Mouse (Mus musculus) kidney, postnatal 0 days (tissue): ENCODE data around the gene Olfr961. TPM values are rescaled to one million over a fixed set of nuclear protein-coding genes. Genes with fewer than 3 reads are reported as not detected.

ENCODE experiments used
- ATAC-seq: fragments of 200-750 bp; cut with Nextera tagmentation; replicated peaks from 2 replicates; pipeline ENCODE4 v1.8.0; 2017; ENCODE audit warnings: low read depth, moderate number of reproducible peaks, moderate TSS enrichment, moderate library complexity; ENCODE audit not compliant: low FRiP score
- DNase-seq: peaks from one replicate; pipeline ENCODE4 v3.0.0-alpha.2; 2016; ENCODE audit warnings: low spot score
- H3K27ac ChIP-seq: fragments of 300-500 bp; sonication (generic); 2 replicates; pipeline ENCODE4 v1.5.1; 2014; ENCODE audit warnings: mild to moderate bottlenecking
- H3K27me3 ChIP-seq: fragments of 300-500 bp; sonication (generic); 2 replicates; pipeline ENCODE4 v1.6.1; 2014; ENCODE audit warnings: low read length, mixed read lengths; ENCODE audit not compliant: insufficient read depth
- H3K36me3 ChIP-seq: fragments of 300-500 bp; sonication (generic); 2 replicates; pipeline ENCODE4 v1.6.1; 2014; ENCODE audit warnings: low read length, mixed read lengths; ENCODE audit not compliant: insufficient read depth
- H3K4me1 ChIP-seq: fragments of 300-500 bp; sonication (generic); replicated peaks from 2 replicates; pipeline ENCODE4 v1.6.1; 2014; ENCODE audit warnings: antibody characterized with exemption, low read length, mixed read lengths; ENCODE audit not compliant: insufficient read depth
- H3K4me2 ChIP-seq: fragments of 300-500 bp; sonication (generic); 2 replicates; pipeline ENCODE4 v1.6.1; 2014; ENCODE audit warnings: mild to moderate bottlenecking, low read length, moderate library complexity, mixed read lengths
- H3K4me3 ChIP-seq: fragments of 300-500 bp; sonication (generic); replicated peaks from 2 replicates; pipeline ENCODE4 v1.5.1; 2014; ENCODE audit warnings: low read depth, low read length
- H3K9ac ChIP-seq: fragments of 300-500 bp; sonication (generic); 2 replicates; pipeline ENCODE4 v1.6.1; 2014; ENCODE audit warnings: low read depth, low read length
- H3K9me3 ChIP-seq: fragments of 300-500 bp; sonication (generic); replicated peaks from 2 replicates; pipeline ENCODE4 v1.6.1; 2016; ENCODE audit warnings: low read length, inconsistent platforms, mixed read lengths
- CTCF ChIP-seq: IDR thresholded peaks from 2 replicates; pipeline ENCODE4 v1.5.1; 2016; ENCODE audit warnings: antibody characterized with exemption, low read depth, mild to moderate bottlenecking, moderate library complexity
- WGBS: fragments of 180-500 bp; shearing (Covaris S2); extraction: QIAGEN DNeasy Blood & Tissue Kit; methylation state at CpG from one replicate; pipeline ENCODE4 v1.1.7; 2014; 5-methylcytosine and 5-hydroxymethylcytosine counted together
- polyA plus RNA-seq: library from polyadenylated mRNA; unstranded; fragments of >200 nt; fragmentation: Nextera tagmentation; extraction: Ambion mirVana; gene quantifications from 2 replicates; pipeline ENCODE4 v1.2.1, GENCODE M21; 2015

Olfr961 gene
- not detected in 2 replicates for polyA plus RNA-seq

DNA sequence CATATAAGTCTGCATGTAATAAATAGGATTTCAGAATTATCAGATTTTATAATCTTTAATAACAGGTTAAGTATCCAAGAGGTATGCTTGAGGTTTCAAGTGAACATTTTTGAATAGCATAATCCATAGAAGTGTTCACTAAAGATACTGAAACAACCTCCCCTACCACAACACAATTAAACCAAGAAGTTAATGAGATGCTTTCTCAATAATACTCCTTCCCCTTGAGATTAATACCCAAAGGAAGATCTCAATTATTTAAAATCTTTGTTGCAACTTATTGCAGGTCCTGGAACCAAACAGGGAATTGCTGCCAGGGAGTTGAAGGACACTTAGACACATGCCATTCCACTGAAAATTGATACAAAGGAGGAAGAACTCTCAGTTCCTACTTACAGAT, at the start of gene Olfr961:
TSS of gene Olfr961 (plus strand) at position 301 of the 400 bp plus-strand sequence.
- H3K36me3 ChIP-seq = no peaks in the 10 kb centered on the region
- H3K4me3 ChIP-seq = no peak within 1 kb of the TSS
- no peak within 1 kb of the TSS for H3K4me2 ChIP-seq
- H3K9ac ChIP-seq = no peak within 1 kb of the TSS
- H3K27me3 ChIP-seq = no peaks in the 10 kb centered on the region
- no peak for TF ChIP-seq CTCF
- ATAC-seq (no peak), DNase-seq (no peak)
- H3K4me1 ChIP-seq = no peaks in the 10 kb centered on the region
- no peak within 1 kb of the TSS for H3K27ac ChIP-seq
- no peaks in the 10 kb centered on the region for H3K9me3 ChIP-seq

GRCm38 (mm10) chr9:39602536-39603332, 42.2 kb upstream of the Olfr961 start:
- 0 out of 2 replicates have a peak overlapping the region, but pooled peaks have one; percentile 8 for H3K9ac ChIP-seq
- H3K27ac ChIP-seq = 0 out of 2 replicates have a peak overlapping the region, but pooled peaks have one; percentile 1
- peak; percentile 74; the same call in 1 of the 2 replicates for ATAC-seq

DNA sequence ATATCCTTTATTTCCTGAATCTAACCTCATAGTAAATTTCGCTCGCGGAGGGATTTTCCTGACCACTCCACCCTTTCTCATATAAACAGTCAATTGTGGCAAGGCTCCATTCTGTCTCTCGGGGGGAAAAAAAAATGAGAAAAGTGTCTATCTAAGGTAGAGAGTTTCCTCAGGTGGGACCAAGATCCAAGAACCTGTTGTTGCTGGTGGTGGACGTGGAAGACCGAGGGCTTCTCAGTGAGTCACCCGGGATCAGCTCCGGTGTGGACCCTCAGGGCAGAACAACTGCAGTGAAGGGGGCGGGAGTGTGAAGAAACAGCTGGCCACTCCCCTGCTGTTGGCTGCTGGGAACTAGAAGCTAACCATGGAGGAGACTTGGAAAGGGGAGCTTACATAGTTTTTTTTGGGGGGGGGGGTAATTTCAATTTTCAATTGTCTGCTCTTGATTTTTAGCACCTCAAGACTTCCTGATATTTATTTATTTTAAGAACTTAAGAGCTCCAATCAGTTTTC, 41.5 kb upstream of the Olfr961 start:
- Histone ChIP-seq H3K4me2 (peak overlapping the region; percentile 70), H3K27ac (0 out of 2 replicates have a peak overlapping the region, but pooled peaks have one; percentile 1), H3K9ac (0 out of 2 replicates have a peak overlapping the region, but pooled peaks have one; percentile 8), H3K9me3 (no peaks in the 10 kb centered on the region), H3K4me3 (peak overlapping the region; percentile 31), H3K4me1 (0 out of 2 replicates have a peak, but pooled peaks cover 3% of the 10 kb centered on the region), H3K27me3 (no peaks in the 10 kb centered on the region), H3K36me3 (no peaks in the 10 kb centered on the region)
- TF ChIP-seq CTCF = no peak
- ATAC-seq (peak; percentile 59; the same call in 1 of the 2 replicates), DNase-seq (peak; percentile 74)
- WGBS = under 1% methylated on average over 9 of the region's 9 CpGs

More at GRCm38 (mm10) chr9:39602536-39603332, 42.2 kb upstream of the Olfr961 start:
- Histone ChIP-seq H3K27me3 (no peaks in the 10 kb centered on the region), H3K4me3 (peak overlapping the region; percentile 31), H3K9me3 (no peaks in the 10 kb centered on the region), H3K4me1 (0 out of 2 replicates have a peak, but pooled peaks cover 3% of the 10 kb centered on the region), H3K36me3 (no peaks in the 10 kb centered on the region), H3K4me2 (peak overlapping the region; percentile 70)
- WGBS = under 1% methylated on average over 19 of the region's 19 CpGs
- no peak for TF ChIP-seq CTCF
- peak; percentile 57 for DNase-seq

DNA sequence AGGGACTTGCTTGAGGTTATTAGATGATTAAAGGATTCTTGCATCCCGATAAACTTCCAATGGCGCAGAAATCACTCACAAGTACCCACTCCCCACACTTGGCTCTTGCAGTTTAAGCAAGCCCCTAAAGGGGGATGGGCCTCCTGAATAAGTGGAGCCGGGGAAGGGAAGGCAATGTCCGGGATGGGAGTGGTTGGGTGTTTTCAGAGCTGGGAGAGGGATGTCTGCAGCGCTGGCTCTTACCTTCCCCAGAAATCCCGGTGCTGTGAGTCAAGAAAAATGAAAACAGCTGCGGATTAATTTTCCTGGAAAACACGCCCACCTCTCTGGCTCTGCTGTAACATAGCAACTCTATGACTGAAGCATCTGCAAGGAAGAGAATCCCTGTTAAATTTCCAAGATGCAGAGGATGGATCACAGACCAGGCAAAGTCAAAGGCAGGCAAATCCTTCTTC, 40.9 kb upstream of the Olfr961 start, which contains the start of gene AW551984:
TSS of gene AW551984 (minus strand) at position 405 of the 455 bp plus-strand sequence.
- Histone ChIP-seq H3K36me3 (no peaks in the 10 kb centered on the region), H3K27me3 (no peaks in the 10 kb centered on the region), H3K9ac (peak within 1 kb of the TSS; percentile 18; the same call in 1 of the 2 replicates), H3K9me3 (no peaks in the 10 kb centered on the region), H3K4me2 (peak within 1 kb of the TSS; percentile 70), H3K27ac (0 out of 2 replicates have a peak within 1 kb of the TSS, but pooled peaks have one; percentile 1), H3K4me1 (0 out of 2 replicates have a peak, but pooled peaks cover 3% of the 10 kb centered on the region), H3K4me3 (peak within 1 kb of the TSS; percentile 31)
- WGBS = 0% methylated on average over 8 of the region's 8 CpGs
- TF ChIP-seq CTCF = no peak
- DNase-seq = peak; percentile 42
- ATAC-seq = no peak

DNA sequence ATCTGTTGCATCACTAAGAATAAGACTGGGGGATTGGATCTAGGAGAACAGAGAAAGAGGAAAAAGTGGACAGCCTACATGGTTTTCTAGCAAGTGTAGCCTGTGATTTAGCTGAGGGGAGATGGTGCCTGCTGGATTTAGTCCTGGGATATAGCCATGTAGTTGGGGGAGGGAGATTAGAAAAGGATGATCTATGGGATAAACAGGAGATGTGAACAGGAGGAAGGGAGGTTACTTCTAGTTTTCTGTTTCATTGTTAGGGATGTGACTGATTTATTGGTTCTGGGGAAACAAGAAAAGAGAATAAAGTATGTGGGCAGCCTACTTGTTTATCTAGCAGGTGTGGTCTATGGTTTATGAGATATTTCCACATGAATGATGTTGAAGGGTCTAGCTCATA, 36.4 kb upstream of the Olfr961 start:
- peak; percentile 29; the same call in 1 of the 2 replicates for ATAC-seq
- Histone ChIP-seq H3K4me3 (no peak overlapping the region), H3K27ac (no peak overlapping the region), H3K27me3 (no peaks in the 10 kb centered on the region), H3K9me3 (no peaks in the 10 kb centered on the region), H3K36me3 (no peaks in the 10 kb centered on the region), H3K4me1 (0 out of 2 replicates have a peak, but pooled peaks cover 3% of the 10 kb centered on the region), H3K4me2 (no peak overlapping the region), H3K9ac (no peak overlapping the region)
- peak; percentile 66 for DNase-seq
- no peak for TF ChIP-seq CTCF

DNA sequence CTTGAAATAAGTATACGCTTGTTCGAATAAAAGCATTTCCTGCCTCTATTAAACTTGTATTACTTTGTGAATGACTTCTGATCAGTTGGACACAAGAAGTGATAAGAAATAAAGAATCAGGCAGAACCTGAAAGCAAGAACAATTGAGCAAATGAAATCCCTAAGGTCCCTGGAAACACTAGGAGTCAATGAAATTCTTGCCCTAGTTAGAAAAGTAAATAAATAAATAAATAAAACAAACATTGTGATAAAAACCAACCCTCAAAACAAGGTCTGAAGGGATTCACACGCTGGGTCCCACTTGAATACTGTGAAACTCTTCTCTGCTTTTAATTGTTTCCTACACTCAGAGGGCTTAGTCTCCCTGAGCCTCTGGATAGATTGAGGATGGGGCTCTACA, 34.5 kb upstream of the Olfr961 start, which contains the start of gene Olfr148:
TSS of gene Olfr148 (plus strand) at position 301 of the 400 bp plus-strand sequence.
- ATAC-seq = no peak
- H3K9me3 ChIP-seq = no peaks in the 10 kb centered on the region
- H3K27ac ChIP-seq = no peak within 1 kb of the TSS
- no peak for DNase-seq
- H3K4me3 ChIP-seq = no peak within 1 kb of the TSS
- H3K4me2 ChIP-seq = no peak within 1 kb of the TSS
- H3K27me3 ChIP-seq = no peaks in the 10 kb centered on the region
- TF ChIP-seq CTCF = no peak
- WGBS = 77% methylated on average over 3 of the region's 3 CpGs
- H3K9ac ChIP-seq = no peak within 1 kb of the TSS
- H3K4me1 ChIP-seq = no peaks in the 10 kb centered on the region
- H3K36me3 ChIP-seq = no peaks in the 10 kb centered on the region
